Mouse (Mus musculus): ENCODE results near the gene C1qtnf7. TPM values are rescaled to one million over a fixed set of nuclear protein-coding genes. Genes with fewer than 3 reads are reported as not detected.

Gene C1qtnf7
- polyA plus RNA-seq, 1 experiment from 2014 or later = 7.0 TPM

DNA sequence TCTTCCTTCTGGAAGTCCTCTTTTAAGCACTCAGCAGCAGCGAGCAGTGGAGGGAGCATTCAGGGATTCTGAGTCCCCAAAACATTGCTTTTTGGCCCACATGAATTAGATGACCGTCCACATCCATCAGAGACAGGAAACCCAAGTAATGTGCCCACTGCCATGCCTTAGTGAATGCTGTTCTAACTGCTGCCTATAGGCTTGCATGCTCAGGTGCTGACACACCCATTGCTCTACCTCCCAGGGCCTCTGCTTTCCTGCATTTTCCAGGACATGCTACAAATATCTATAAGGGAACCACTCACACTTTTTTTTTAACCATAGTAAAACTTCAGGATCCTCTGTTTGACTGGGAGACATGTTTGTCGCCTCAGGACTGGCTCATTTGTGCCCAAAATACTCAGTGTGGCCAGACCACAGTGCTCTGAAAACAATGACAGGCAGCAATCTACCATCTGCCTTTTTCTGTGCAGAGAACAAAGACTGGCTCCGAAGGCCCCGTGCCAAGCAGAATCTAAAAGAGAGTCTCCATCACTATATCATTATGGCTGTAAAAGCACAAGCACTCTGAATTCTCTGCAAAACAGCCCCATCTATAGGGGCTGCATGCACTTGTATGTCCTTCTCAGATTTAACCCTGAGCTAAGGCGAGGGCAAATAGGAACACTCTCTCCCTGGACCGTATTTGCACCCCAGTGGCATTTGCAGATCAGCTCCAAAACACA lies 106.4 kb downstream of the C1qtnf7 start:
- no peak for ATAC-seq (ENCODE audit: insufficient number of reproducible peaks, insufficient read depth, low FRiP score, low read depth)
- 63% methylated on average over 7 of the region's 7 CpGs for WGBS

DNA sequence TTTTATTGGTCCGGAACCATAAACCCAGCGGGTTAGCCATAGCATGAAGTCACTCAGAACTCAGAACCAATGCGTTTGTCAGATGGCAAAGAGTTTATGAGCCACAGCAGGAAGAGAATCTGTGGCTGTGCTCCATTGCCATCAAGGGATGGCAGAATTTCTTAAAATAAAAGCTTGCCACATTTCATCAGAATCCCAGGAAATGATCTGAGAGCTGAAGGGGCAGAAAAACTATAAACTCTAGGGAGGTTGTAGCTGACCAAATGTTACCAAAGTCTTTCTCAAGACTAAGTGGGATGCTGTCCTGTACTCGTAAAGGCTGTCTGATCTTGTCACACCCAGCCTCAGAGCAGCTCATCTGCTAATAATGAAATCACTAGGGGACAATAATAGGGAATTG lies 110.1 kb downstream of the C1qtnf7 start:
- H3K4me1 ChIP-seq (ENCODE audit: control insufficient read depth in 2 of 2, insufficient read depth in 2 of 2, low read length in 2 of 2) = no peaks in the 10 kb centered on the region
- H3K4me3 ChIP-seq (ENCODE audit: control insufficient read depth in 1 of 2, insufficient read depth in 1 of 2, low read depth in 1 of 2, low read length in 2 of 2) = no peak overlapping the region
- no peak for ATAC-seq (ENCODE audit: insufficient number of reproducible peaks, insufficient read depth, low FRiP score, low read depth)
- 75% methylated on average over 4 of the region's 4 CpGs for WGBS
- no peaks in the 10 kb centered on the region for H3K27me3 ChIP-seq (ENCODE audit: control insufficient read depth, insufficient read depth, low read length)
- no peaks in the 10 kb centered on the region for H3K9me3 ChIP-seq (ENCODE audit: control insufficient read depth, low read length)
- no peak overlapping the region for H3K27ac ChIP-seq (replicated peaks in 1 of 2; ENCODE audit: control insufficient read depth in 1 of 2, insufficient read depth in 1 of 2, low read depth in 2 of 2, low read length in 2 of 2)
- H3K9ac ChIP-seq (ENCODE audit: low read length) = no peak overlapping the region
- no peaks in the 10 kb centered on the region for H3K36me3 ChIP-seq (ENCODE audit: control insufficient read depth, insufficient read depth, low read length)
- H3K4me2 ChIP-seq (ENCODE audit: low read length) = no peak overlapping the region

More for the DNA sequence above, 106.4 kb downstream of the C1qtnf7 start:
- H3K9me3 ChIP-seq (ENCODE audit: control insufficient read depth, low read length) = no peaks in the 10 kb centered on the region
- H3K4me1 ChIP-seq (ENCODE audit: control insufficient read depth in 2 of 2, insufficient read depth in 2 of 2, low read length in 2 of 2) = no peaks in the 10 kb centered on the region
- no peaks in the 10 kb centered on the region for H3K36me3 ChIP-seq (ENCODE audit: control insufficient read depth, insufficient read depth, low read length)
- H3K27me3 ChIP-seq (ENCODE audit: control insufficient read depth, insufficient read depth, low read length) = no peaks in the 10 kb centered on the region
- no peak overlapping the region for H3K9ac ChIP-seq (ENCODE audit: low read length)
- H3K4me2 ChIP-seq (ENCODE audit: low read length) = no peak overlapping the region
- no peak overlapping the region for H3K4me3 ChIP-seq (ENCODE audit: control insufficient read depth in 1 of 2, insufficient read depth in 1 of 2, low read depth in 1 of 2, low read length in 2 of 2)
- H3K27ac ChIP-seq (replicated peaks in 1 of 2; ENCODE audit: control insufficient read depth in 1 of 2, insufficient read depth in 1 of 2, low read depth in 2 of 2, low read length in 2 of 2) = no peak overlapping the region

DNA sequence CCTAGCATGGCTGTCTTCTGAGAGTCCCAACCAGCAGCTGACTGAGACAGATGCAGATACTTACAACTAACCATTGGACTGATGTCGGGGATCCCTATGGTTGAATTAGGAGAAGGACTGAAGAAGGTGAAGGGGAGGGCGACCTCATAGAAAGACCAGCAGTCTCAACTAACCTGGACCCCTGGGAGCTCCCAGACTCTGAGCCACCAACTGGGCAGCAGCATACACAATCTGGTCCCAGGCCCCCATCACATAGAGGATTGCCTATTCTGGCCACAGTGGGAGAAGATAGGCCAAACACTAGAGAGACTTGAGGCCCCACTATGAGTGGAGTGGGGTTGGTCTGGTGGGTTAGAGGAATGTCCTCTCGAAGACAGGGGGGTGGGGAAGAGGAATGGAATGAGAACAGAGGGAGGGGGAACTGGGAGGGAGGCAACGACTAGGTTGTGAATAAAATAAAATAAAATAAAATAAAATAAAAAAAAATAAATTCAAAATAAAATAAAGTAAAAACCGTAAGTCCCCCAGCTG lies 118.8 kb downstream of the C1qtnf7 start:
- WGBS = 80% methylated on average over 5 of the region's 5 CpGs
- H3K4me2 ChIP-seq (ENCODE audit: low read length) = no peak overlapping the region
- H3K4me3 ChIP-seq (ENCODE audit: control insufficient read depth in 1 of 2, insufficient read depth in 1 of 2, low read depth in 1 of 2, low read length in 2 of 2) = no peak overlapping the region
- no peaks in the 10 kb centered on the region for H3K9me3 ChIP-seq (ENCODE audit: control insufficient read depth, low read length)
- no peak overlapping the region for H3K9ac ChIP-seq (ENCODE audit: low read length)
- ATAC-seq (ENCODE audit: insufficient number of reproducible peaks, insufficient read depth, low FRiP score, low read depth) = no peak
- no peaks in the 10 kb centered on the region for H3K27me3 ChIP-seq (ENCODE audit: control insufficient read depth, insufficient read depth, low read length)
- no peaks in the 10 kb centered on the region for H3K36me3 ChIP-seq (ENCODE audit: control insufficient read depth, insufficient read depth, low read length)
- H3K27ac ChIP-seq (replicated peaks in 1 of 2; ENCODE audit: control insufficient read depth in 1 of 2, insufficient read depth in 1 of 2, low read depth in 2 of 2, low read length in 2 of 2) = no peak overlapping the region
- no peaks in the 10 kb centered on the region for H3K4me1 ChIP-seq (ENCODE audit: control insufficient read depth in 2 of 2, insufficient read depth in 2 of 2, low read length in 2 of 2)

DNA sequence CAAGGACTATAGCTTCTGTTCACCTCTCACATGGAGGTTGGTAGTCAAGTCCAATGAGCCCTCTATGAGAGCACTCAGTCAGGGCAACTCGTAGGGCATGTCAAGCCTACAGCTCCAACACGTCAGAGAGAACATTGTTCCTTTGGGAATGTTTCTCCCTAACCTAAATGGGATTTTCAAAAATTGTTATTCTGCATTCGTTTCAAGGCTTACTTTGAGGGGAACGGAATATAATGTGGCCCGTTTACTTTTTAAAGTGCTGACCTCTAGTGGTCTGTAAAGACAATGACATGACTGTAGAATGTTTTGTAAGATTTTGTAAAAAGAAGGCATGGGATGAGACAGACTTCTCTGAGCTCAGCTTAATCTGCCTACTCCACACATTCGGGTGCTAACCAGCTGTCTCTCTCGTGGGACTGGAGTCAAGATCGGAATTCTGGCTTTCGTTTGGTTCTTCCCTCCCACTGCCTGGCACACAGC lies 119.3 kb downstream of the C1qtnf7 start:
- no peaks in the 10 kb centered on the region for H3K9me3 ChIP-seq (ENCODE audit: control insufficient read depth, low read length)
- H3K27me3 ChIP-seq (ENCODE audit: control insufficient read depth, insufficient read depth, low read length) = no peaks in the 10 kb centered on the region
- no peak for ATAC-seq (ENCODE audit: insufficient number of reproducible peaks, insufficient read depth, low FRiP score, low read depth)
- H3K4me1 ChIP-seq (ENCODE audit: control insufficient read depth in 2 of 2, insufficient read depth in 2 of 2, low read length in 2 of 2) = no peaks in the 10 kb centered on the region
- no peak overlapping the region for H3K27ac ChIP-seq (replicated peaks in 1 of 2; ENCODE audit: control insufficient read depth in 1 of 2, insufficient read depth in 1 of 2, low read depth in 2 of 2, low read length in 2 of 2)
- H3K4me2 ChIP-seq (ENCODE audit: low read length) = no peak overlapping the region
- no peak overlapping the region for H3K9ac ChIP-seq (ENCODE audit: low read length)
- no peak overlapping the region for H3K4me3 ChIP-seq (ENCODE audit: control insufficient read depth in 1 of 2, insufficient read depth in 1 of 2, low read depth in 1 of 2, low read length in 2 of 2)
- no peaks in the 10 kb centered on the region for H3K36me3 ChIP-seq (ENCODE audit: control insufficient read depth, insufficient read depth, low read length)
- WGBS = 32% methylated on average over 9 of the region's 9 CpGs

DNA sequence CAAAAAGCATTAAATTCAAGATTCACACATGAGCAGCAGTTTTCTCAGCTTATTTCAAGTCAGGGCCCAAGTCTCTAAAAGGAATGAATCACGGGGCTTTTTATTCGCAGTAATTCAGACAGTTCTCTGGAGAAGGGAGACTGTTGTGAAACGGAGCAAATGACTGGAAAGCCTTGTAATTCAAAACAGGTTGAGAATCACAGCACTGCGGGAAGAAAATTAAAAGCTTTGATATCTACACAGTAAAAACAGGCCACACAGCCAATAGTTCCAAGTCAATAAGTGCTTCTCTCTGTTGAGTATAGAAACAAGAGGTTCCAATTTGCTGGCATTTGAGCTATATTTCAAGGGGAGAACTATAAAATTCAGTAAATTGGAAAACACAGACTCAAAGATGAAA lies 129.7 kb downstream of the C1qtnf7 start:
- Histone ChIP-seq H3K4me1 (ENCODE audit: control insufficient read depth in 2 of 2, insufficient read depth in 2 of 2, low read length in 2 of 2) (no peaks in the 10 kb centered on the region), H3K36me3 (ENCODE audit: control insufficient read depth, insufficient read depth, low read length) (no peaks in the 10 kb centered on the region), H3K4me2 (ENCODE audit: low read length) (no peak overlapping the region), H3K9ac (ENCODE audit: low read length) (no peak overlapping the region), H3K27me3 (ENCODE audit: control insufficient read depth, insufficient read depth, low read length) (no peaks in the 10 kb centered on the region), H3K4me3 (ENCODE audit: control insufficient read depth in 1 of 2, insufficient read depth in 1 of 2, low read depth in 1 of 2, low read length in 2 of 2) (no peak overlapping the region), H3K27ac (replicated peaks in 1 of 2; ENCODE audit: control insufficient read depth in 1 of 2, insufficient read depth in 1 of 2, low read depth in 2 of 2, low read length in 2 of 2) (no peak overlapping the region), H3K9me3 (ENCODE audit: control insufficient read depth, low read length) (no peaks in the 10 kb centered on the region)
- 74% methylated on average over 4 of the region's 4 CpGs for WGBS
- no peak for ATAC-seq (ENCODE audit: insufficient number of reproducible peaks, insufficient read depth, low FRiP score, low read depth)

DNA sequence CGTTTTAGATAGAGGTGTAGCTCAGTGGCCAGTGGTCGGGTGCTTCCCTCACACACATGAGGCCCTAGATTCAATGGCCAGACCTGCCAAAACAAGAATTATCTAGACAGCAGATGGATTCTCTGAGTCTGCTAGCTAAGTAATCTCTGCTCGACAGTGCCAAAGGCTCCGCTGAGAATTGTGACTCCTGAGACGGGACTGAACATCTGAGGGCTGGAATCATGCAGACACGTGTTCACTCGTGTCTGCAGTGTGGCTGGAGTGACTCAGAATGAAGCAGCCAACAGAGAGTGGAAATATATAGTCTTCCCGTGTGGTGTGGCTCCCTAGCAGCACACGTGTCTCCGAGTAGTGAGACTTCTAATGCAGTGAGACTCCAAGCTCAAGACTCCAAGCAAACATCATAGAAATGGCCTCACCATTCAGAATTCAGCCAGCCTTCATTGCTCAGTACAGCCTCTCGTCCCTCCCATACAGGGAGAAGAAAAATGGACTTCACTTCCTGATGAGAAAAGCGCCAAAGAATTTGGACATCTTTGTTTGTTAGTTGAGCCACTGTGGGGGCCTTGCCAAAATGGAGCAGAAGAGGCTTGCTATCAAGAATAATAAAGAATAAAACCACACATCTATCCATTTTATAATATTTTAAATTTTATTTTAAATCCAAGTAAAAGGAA lies 131.9 kb downstream of the C1qtnf7 start:
- no peak for ATAC-seq (ENCODE audit: insufficient number of reproducible peaks, insufficient read depth, low FRiP score, low read depth)
- H3K27me3 ChIP-seq (ENCODE audit: control insufficient read depth, insufficient read depth, low read length) = no peaks in the 10 kb centered on the region

DNA sequence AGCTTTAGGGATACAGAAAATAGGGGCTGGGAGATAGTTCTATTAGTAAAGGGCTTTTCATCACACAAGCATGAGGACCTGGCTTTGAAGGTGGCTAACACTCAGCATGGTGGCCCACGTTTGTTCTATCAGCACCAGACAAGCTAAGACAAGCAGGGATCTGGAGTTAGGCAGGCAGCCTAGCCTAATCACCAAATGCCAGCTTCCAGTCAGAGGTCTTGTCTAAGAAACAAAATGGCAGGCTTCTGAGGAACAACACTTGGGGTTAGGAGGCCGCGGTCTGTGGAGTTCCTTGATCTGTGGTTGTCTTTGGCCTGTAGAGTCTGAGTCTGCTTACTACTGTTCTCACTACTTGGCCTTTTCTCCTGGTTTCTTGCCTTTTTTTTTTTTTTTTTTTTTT lies 146.2 kb downstream of the C1qtnf7 start:
- Histone ChIP-seq H3K4me1 (ENCODE audit: control insufficient read depth in 2 of 2, insufficient read depth in 2 of 2, low read length in 2 of 2) (peaks cover 12 to 24% of the 10 kb centered on the region in 2 experiments), H3K4me2 (ENCODE audit: low read length) (peak overlapping the region; percentile 72), H3K27ac (replicated peaks in 1 of 2; ENCODE audit: control insufficient read depth in 1 of 2, insufficient read depth in 1 of 2, low read depth in 2 of 2, low read length in 2 of 2) (peak overlapping the region; percentile 98 to 99), H3K4me3 (ENCODE audit: control insufficient read depth in 1 of 2, insufficient read depth in 1 of 2, low read depth in 1 of 2, low read length in 2 of 2) (no peak overlapping the region), H3K9me3 (ENCODE audit: control insufficient read depth, low read length) (no peaks in the 10 kb centered on the region), H3K9ac (ENCODE audit: low read length) (no peak overlapping the region), H3K36me3 (ENCODE audit: control insufficient read depth, insufficient read depth, low read length) (0 out of 2 replicates have a peak, but pooled peaks cover 4% of the 10 kb centered on the region), H3K27me3 (ENCODE audit: control insufficient read depth, insufficient read depth, low read length) (no peaks in the 10 kb centered on the region)
- 67% methylated on average over 3 of the region's 3 CpGs for WGBS
- ATAC-seq (ENCODE audit: insufficient number of reproducible peaks, insufficient read depth, low FRiP score, low read depth) = 0 out of 2 replicates have a peak, but pooled peaks have one; percentile 2

More for the DNA sequence above, 131.9 kb downstream of the C1qtnf7 start:
- H3K36me3 ChIP-seq (ENCODE audit: control insufficient read depth, insufficient read depth, low read length) = no peaks in the 10 kb centered on the region
- 75% methylated on average over 12 of the region's 12 CpGs for WGBS
- no peak overlapping the region for H3K4me3 ChIP-seq (ENCODE audit: control insufficient read depth in 1 of 2, insufficient read depth in 1 of 2, low read depth in 1 of 2, low read length in 2 of 2)
- H3K9me3 ChIP-seq (ENCODE audit: control insufficient read depth, low read length) = no peaks in the 10 kb centered on the region
- no peaks in the 10 kb centered on the region for H3K4me1 ChIP-seq (ENCODE audit: control insufficient read depth in 2 of 2, insufficient read depth in 2 of 2, low read length in 2 of 2)
- no peak overlapping the region for H3K9ac ChIP-seq (ENCODE audit: low read length)
- H3K4me2 ChIP-seq (ENCODE audit: low read length) = no peak overlapping the region
- no peak overlapping the region for H3K27ac ChIP-seq (replicated peaks in 1 of 2; ENCODE audit: control insufficient read depth in 1 of 2, insufficient read depth in 1 of 2, low read depth in 2 of 2, low read length in 2 of 2)

Data from heart, embryonic 14.5 days (tissue).